Mouse (Mus musculus) lung, postnatal 0 days (tissue): ENCODE data around the gene Rps6. TPM values are rescaled to one million over a fixed set of nuclear protein-coding genes. Genes with fewer than 3 reads are reported as not detected.

Experiments
- ATAC-seq: fragments of 200-750 bp; cut with Nextera tagmentation; 2 replicates; pipeline ENCODE4 v1.8.0; 2017; ENCODE audit warnings: moderate library complexity
- DNase-seq: peaks from one replicate; pipeline ENCODE4 v3.0.0-alpha.2; 2016; ENCODE audit warnings: low spot score
- H3K27ac ChIP-seq: fragments of 300-500 bp; sonication (generic); 2 replicates; pipeline ENCODE4 v1.5.1; 2014; ENCODE audit warnings: antibody characterized with exemption, mild to moderate bottlenecking, low read length, mixed read lengths
- H3K27me3 ChIP-seq: fragments of 300-500 bp; sonication (generic); replicated peaks from 2 replicates; pipeline ENCODE4 v1.6.1; 2014; ENCODE audit warnings: low read length, mixed read lengths; ENCODE audit not compliant: insufficient read depth
- H3K36me3 ChIP-seq: fragments of 300-500 bp; sonication (generic); 2 replicates; pipeline ENCODE4 v1.6.1; 2014; ENCODE audit warnings: low read length, mixed read lengths; ENCODE audit not compliant: insufficient read depth
- H3K4me1 ChIP-seq: fragments of 300-500 bp; sonication (generic); 2 replicates; pipeline ENCODE4 v1.6.1; 2014; ENCODE audit warnings: antibody characterized with exemption, low read depth, low read length, mixed read lengths; ENCODE audit not compliant: insufficient read depth
- H3K4me2 ChIP-seq: fragments of 300-500 bp; sonication (generic); replicated peaks from 2 replicates; pipeline ENCODE4 v1.6.1; 2014; ENCODE audit warnings: low read depth, mild to moderate bottlenecking, low read length, moderate library complexity, mixed read lengths
- H3K4me3 ChIP-seq: fragments of 300-500 bp; sonication (generic); 2 replicates; pipeline ENCODE4 v1.5.1; 2014; ENCODE audit warnings: low read depth, low read length
- H3K9ac ChIP-seq: fragments of 300-500 bp; sonication (generic); replicated peaks from 2 replicates; pipeline ENCODE4 v1.6.1; 2014; ENCODE audit warnings: low read depth, mild to moderate bottlenecking
- H3K9me3 ChIP-seq: fragments of 300-500 bp; sonication (generic); 2 replicates; pipeline ENCODE4 v1.6.1; 2016; ENCODE audit warnings: low read length, mixed read lengths
- CTCF ChIP-seq: IDR thresholded peaks from 2 replicates; pipeline ENCODE4 v1.5.1; 2016; ENCODE audit warnings: antibody characterized with exemption, mild to moderate bottlenecking
- EP300 ChIP-seq: IDR thresholded peaks from 2 replicates; pipeline ENCODE4 v1.6.1; 2016; ENCODE audit warnings: antibody characterized with exemption, mild to moderate bottlenecking, control low read depth
- WGBS: fragments of 180-500 bp; shearing (Covaris S2); extraction: QIAGEN DNeasy Blood & Tissue Kit; methylation state at CpG from one replicate; pipeline ENCODE4 v1.1.7; 2014; 5-methylcytosine and 5-hydroxymethylcytosine counted together
- polyA plus RNA-seq: library from polyadenylated mRNA; unstranded; fragments of >200 nt; fragmentation: Nextera tagmentation; extraction: Ambion mirVana; gene quantifications from 2 replicates; pipeline ENCODE4 v1.2.1, GENCODE M21; 2015

Gene Rps6
- polyA plus RNA-seq, 1 experiment from 2014 or later = 491 TPM

DNA sequence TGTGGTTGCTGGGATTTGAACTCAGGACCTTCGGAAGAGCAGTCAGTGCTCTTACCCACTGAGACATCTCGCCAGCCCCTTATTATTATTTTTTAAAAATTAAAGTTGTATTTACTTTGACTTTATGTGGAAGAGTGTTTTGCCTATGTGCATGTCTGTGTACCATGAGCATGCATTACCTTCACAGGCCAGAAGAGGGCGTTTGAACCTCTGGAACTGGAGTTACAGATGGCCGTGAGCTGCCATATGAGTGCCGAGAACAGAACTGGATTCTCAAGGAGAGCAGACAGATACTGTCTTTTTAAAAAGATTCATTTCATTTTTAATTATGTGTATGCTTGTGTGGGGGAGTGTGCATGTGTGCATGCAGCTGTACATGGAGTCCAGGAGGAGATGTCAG, 30.7 kb upstream of the Rps6 start:
- H3K4me1 ChIP-seq = peaks cover 5% of the 10 kb centered on the region; the same call in 1 of the 2 replicates
- no peaks in the 10 kb centered on the region for H3K9me3 ChIP-seq
- no peak for ATAC-seq
- 76% methylated on average over 5 of the region's 5 CpGs for WGBS
- no peaks in the 10 kb centered on the region for H3K27me3 ChIP-seq
- DNase-seq = no peak
- no peak overlapping the region for H3K4me2 ChIP-seq
- H3K9ac ChIP-seq = no peak overlapping the region
- H3K36me3 ChIP-seq = no peaks in the 10 kb centered on the region
- peak; percentile 52 for TF ChIP-seq CTCF
- TF ChIP-seq EP300 = no peak
- no peak overlapping the region for H3K27ac ChIP-seq
- H3K4me3 ChIP-seq = no peak overlapping the region

GRCm38 (mm10) chr4:86886160-86886878, 29.1 kb upstream of the Rps6 start:
- peak; percentile 88 for DNase-seq
- Histone ChIP-seq H3K36me3 (no peaks in the 10 kb centered on the region), H3K9ac (no peak overlapping the region), H3K4me1 (peaks cover 5% of the 10 kb centered on the region; the same call in 1 of the 2 replicates), H3K4me3 (peak overlapping the region; percentile 20), H3K27ac (peak overlapping the region; percentile 83), H3K27me3 (no peaks in the 10 kb centered on the region), H3K4me2 (peak overlapping the region; percentile 48), H3K9me3 (no peaks in the 10 kb centered on the region)
- WGBS = 6% methylated on average over 18 of the region's 18 CpGs
- TF ChIP-seq EP300 = peak; percentile 100
- no peak; the same call in 1 of the 2 replicates for TF ChIP-seq CTCF
- peak; percentile 93 for ATAC-seq

DNA sequence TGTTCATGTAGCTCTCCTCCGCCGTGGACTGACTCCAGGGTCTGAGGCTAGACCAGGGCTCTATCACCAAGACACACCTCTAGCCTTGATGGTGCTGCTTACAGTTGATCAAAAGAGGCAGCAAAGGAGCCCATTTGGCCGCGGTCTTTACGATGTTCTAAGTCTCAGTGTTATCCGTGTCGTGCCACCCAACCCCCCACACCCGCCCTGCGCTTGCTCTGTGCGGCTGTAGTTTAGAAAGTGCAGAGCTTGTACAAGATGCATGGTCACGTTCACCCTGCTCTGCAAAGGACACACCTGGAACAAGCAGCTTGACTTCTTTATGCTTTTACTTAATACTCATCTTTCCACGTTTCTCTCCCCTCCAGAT, 28.6 kb upstream of the Rps6 start:
- peak; percentile 49 for ATAC-seq
- DNase-seq = no peak

GRCm38 (mm10) chr4:86884945-86885344, 27.7 kb upstream of the Rps6 start:
- Histone ChIP-seq H3K9me3 (no peaks in the 10 kb centered on the region), H3K36me3 (no peaks in the 10 kb centered on the region), H3K9ac (no peak overlapping the region), H3K27me3 (no peaks in the 10 kb centered on the region), H3K27ac (no peak overlapping the region), H3K4me3 (no peak overlapping the region), H3K4me2 (no peak overlapping the region), H3K4me1 (peaks cover 5% of the 10 kb centered on the region; the same call in 1 of the 2 replicates)
- no peak for ATAC-seq
- TF ChIP-seq EP300 = no peak
- peak; percentile 71 for TF ChIP-seq CTCF
- 52% methylated on average over 4 of the region's 4 CpGs for WGBS
- DNase-seq = peak; percentile 59

More for the DNA sequence above, 28.6 kb upstream of the Rps6 start:
- H3K4me3 ChIP-seq = peak overlapping the region; percentile 20; the same call in 1 of the 2 replicates
- 29% methylated on average over 12 of the region's 12 CpGs for WGBS
- H3K9me3 ChIP-seq = no peaks in the 10 kb centered on the region
- H3K4me2 ChIP-seq = peak overlapping the region; percentile 48
- TF ChIP-seq CTCF (no peak), EP300 (no peak)
- H3K27ac ChIP-seq = peak overlapping the region; percentile 83
- H3K27me3 ChIP-seq = no peaks in the 10 kb centered on the region
- no peaks in the 10 kb centered on the region for H3K36me3 ChIP-seq
- peaks cover 5% of the 10 kb centered on the region; the same call in 1 of the 2 replicates for H3K4me1 ChIP-seq
- 0 out of 2 replicates have a peak overlapping the region, but pooled peaks have one; percentile 0 for H3K9ac ChIP-seq

DNA sequence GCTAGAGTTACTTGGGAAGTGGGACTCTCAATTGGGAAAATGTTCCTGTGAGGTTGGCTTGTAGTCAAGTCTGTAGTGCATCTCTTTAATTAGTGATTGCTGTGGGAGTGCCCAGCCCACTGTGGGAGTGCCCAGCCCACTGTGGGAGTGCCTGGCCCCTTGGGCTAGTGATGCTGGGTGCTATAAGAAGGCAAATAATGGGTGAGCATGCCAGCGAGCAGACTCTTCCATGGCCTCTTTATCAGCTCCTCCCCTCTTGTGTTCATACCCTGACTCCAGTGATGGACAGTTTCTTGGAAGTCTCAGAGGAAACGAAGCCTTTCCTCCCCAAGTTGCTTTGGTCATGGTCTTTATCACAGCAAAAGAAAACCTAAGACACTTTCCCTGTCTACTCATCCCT, 25.2 kb upstream of the Rps6 start:
- no peak for TF ChIP-seq CTCF
- TF ChIP-seq EP300 = peak; percentile 54; the same call in 1 of the 2 replicates
- 26% methylated on average over 2 of the region's 2 CpGs for WGBS
- H3K27ac ChIP-seq = no peak overlapping the region
- DNase-seq = no peak
- no peaks in the 10 kb centered on the region for H3K36me3 ChIP-seq
- H3K27me3 ChIP-seq = no peaks in the 10 kb centered on the region
- no peak overlapping the region for H3K4me3 ChIP-seq
- H3K4me1 ChIP-seq = peaks cover 5% of the 10 kb centered on the region; the same call in 1 of the 2 replicates
- no peaks in the 10 kb centered on the region for H3K9me3 ChIP-seq
- H3K4me2 ChIP-seq = no peak overlapping the region
- ATAC-seq = no peak
- no peak overlapping the region for H3K9ac ChIP-seq

GRCm38 (mm10) chr4:86881178-86881577, 24.0 kb upstream of the Rps6 start:
- no peaks in the 10 kb centered on the region; the same call in 1 of the 2 replicates for H3K4me1 ChIP-seq
- ATAC-seq = no peak
- no peak overlapping the region for H3K27ac ChIP-seq
- WGBS = 84% methylated on average over 4 of the region's 4 CpGs
- H3K36me3 ChIP-seq = no peaks in the 10 kb centered on the region
- no peak overlapping the region for H3K4me3 ChIP-seq
- no peaks in the 10 kb centered on the region for H3K27me3 ChIP-seq
- no peak for TF ChIP-seq CTCF
- no peak overlapping the region for H3K9ac ChIP-seq
- H3K4me2 ChIP-seq = no peak overlapping the region
- DNase-seq = no peak
- H3K9me3 ChIP-seq = no peaks in the 10 kb centered on the region
